Mouse (Mus musculus): Measurements from ENCODE around the gene Tmem183a. TPM values are rescaled to one million over a fixed set of nuclear protein-coding genes. Genes with fewer than 3 reads are reported as not detected.

Gene Tmem183a
- total and polyA plus RNA-seq, 3 experiments: 54.2 to 131 (median 82.7) TPM

DNA sequence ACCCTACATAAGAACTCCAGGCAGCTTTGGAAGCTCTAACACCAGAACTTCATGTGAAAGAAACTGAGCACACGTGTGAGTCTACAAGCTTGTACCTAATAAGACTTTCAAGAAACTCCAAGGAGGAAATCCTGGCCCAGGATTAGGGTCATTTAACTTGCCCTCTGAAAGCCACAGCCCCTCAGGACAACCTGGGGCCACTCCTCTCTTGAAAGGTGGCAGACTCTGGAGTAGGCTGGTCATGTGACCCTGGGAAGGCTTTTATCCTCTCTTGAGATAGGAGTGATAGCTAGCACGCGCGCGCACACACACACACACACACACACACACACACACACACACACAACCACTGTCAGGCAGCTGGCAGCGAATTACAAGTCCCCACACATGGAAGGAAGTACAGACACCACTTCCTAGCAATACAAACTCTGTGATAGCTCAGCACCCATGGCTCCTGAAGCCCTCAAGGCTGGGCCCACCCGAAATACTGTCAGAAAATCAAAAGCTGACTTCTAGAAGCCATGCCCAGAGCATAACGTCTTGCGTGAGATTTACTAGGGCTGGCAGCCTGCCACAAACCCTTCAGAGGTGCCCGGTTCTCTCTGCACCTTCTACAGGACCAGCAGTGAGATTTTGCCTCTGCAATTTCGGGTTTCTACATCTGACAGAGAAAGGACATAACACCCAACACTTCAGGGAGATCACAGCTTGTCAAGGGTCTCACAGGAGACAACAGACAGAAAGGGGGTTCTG lies 24.6 kb downstream of the Tmem183a start:
- no peak overlapping the region for H3K27ac ChIP-seq (ENCODE audit: control insufficient read depth, low read depth, low read length)
- no peak overlapping the region for H3K9ac ChIP-seq (ENCODE audit: control insufficient read depth, low read depth, low read length, poor library complexity, severe bottlenecking)
- H3K27me3 ChIP-seq (ENCODE audit: control insufficient read depth in 1 of 2, insufficient read depth in 2 of 2, low read length in 2 of 2): no peaks in the 10 kb centered on the region
- DNase-seq (ENCODE audit: low read depth, low spot score): no peak
- H3K4me3 ChIP-seq (ENCODE audit: control insufficient read depth in 1 of 2, insufficient read depth in 1 of 2, low read depth in 2 of 2, low read length in 2 of 2): no peak overlapping the region
- TF ChIP-seq MYB (IDR thresholded peaks at IDR 0.05; ENCODE audit: low read depth, low read length): no peak
- no peak for TF ChIP-seq RCOR1 (IDR thresholded peaks at IDR 0.05; ENCODE audit: low read depth, low read length)
- no peak for TF ChIP-seq NELFE (IDR thresholded peaks at IDR 0.05; ENCODE audit: low read depth, low read length)
- TF ChIP-seq POLR2A (IDR thresholded peaks at IDR 0.05; ENCODE audit: control insufficient read depth in 1 of 2, insufficient read depth in 1 of 2, low read depth in 1 of 2, low read length in 2 of 2, poor library complexity in 1 of 2): no peak
- TF ChIP-seq USF1 (IDR thresholded peaks at IDR 0.05; ENCODE audit: low read depth, low read length): peak; percentile 69
- no peaks in the 10 kb centered on the region for H3K79me2 ChIP-seq (ENCODE audit: control insufficient read depth, insufficient read depth, low read length, poor library complexity)
- H3K36me3 ChIP-seq (ENCODE audit: control insufficient read depth in 1 of 2, insufficient read depth in 2 of 2, low read length in 2 of 2): no peaks in the 10 kb centered on the region
- no peaks in the 10 kb centered on the region for H3K9me3 ChIP-seq (replicated peaks; ENCODE audit: insufficient read depth, low read length)
- H3K4me1 ChIP-seq (ENCODE audit: control insufficient read depth in 1 of 2, insufficient read depth in 2 of 2, low read length in 2 of 2): no peaks in the 10 kb centered on the region

DNA sequence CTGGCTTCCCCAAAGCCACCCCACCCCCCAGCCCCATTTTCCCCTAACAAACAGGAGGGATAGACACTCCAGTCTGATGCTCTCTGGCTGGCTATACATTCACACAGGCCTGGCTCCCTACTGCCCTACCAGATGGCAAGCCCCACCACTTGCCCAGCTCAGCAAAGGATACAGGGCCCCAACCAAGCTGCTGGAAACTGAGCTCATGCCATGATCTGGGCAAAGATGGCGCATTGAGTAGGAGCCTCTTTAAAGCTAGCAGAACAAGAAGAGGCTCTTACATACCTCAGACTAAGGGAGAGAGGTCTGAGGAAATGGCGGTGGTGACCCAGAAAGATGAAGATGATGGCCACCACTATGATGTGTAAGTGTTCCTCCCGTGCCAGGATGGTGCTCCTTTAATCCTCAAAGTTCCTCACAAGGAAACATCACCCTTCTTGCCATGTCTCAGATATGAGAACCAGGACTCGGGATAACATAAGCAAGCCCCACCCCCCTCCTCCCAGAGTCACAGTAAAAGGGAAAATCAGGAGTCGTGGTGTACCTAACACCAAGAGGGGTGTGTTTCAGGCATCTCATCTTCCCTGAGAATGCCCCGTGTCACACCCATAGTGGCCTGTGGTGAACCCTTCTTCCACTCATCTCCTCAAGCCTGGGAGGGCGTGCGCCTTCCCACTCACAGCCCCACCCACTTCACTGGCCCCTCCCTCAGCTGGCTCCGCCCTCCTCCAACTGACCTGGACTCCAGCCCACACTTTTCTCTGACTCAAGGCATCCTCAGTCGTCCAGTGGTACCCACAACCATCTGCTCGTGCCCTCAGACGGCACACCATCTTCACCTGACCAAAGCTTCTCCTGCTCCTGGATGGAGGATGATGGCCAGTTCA lies 25.6 kb downstream of the Tmem183a start:
- DNase-seq (ENCODE audit: low read depth, low spot score): no peak
- Histone ChIP-seq H3K9me3 (replicated peaks; ENCODE audit: insufficient read depth, low read length) (no peaks in the 10 kb centered on the region), H3K79me2 (ENCODE audit: control insufficient read depth, insufficient read depth, low read length, poor library complexity) (no peaks in the 10 kb centered on the region), H3K27me3 (ENCODE audit: control insufficient read depth in 1 of 2, insufficient read depth in 2 of 2, low read length in 2 of 2) (no peaks in the 10 kb centered on the region), H3K4me3 (ENCODE audit: control insufficient read depth in 1 of 2, insufficient read depth in 1 of 2, low read depth in 2 of 2, low read length in 2 of 2) (no peak overlapping the region), H3K27ac (ENCODE audit: control insufficient read depth, low read depth, low read length) (no peak overlapping the region), H3K4me1 (ENCODE audit: control insufficient read depth in 1 of 2, insufficient read depth in 2 of 2, low read length in 2 of 2) (no peaks in the 10 kb centered on the region), H3K9ac (ENCODE audit: control insufficient read depth, low read depth, low read length, poor library complexity, severe bottlenecking) (no peak overlapping the region), H3K36me3 (ENCODE audit: control insufficient read depth in 1 of 2, insufficient read depth in 2 of 2, low read length in 2 of 2) (no peaks in the 10 kb centered on the region)
- TF ChIP-seq ZKSCAN1 (IDR thresholded peaks at IDR 0.05; ENCODE audit: low read depth, low read length): no peak
- no peak for TF ChIP-seq NRF1 (IDR thresholded peaks at IDR 0.05; ENCODE audit: insufficient read depth, low read depth, low read length, poor library complexity, severe bottlenecking)
- TF ChIP-seq POLR2AphosphoS2 (IDR thresholded peaks at IDR 0.05; ENCODE audit: low read length): no peak
- TF ChIP-seq POLR2A (IDR thresholded peaks at IDR 0.05; ENCODE audit: control insufficient read depth in 1 of 2, insufficient read depth in 1 of 2, low read depth in 1 of 2, low read length in 2 of 2, poor library complexity in 1 of 2): no peak
- no peak for TF ChIP-seq CTCF (IDR thresholded peaks at IDR 0.05 in 2 of 3, conservative IDR thresholded peaks at IDR 0.05 in 1 of 3; ENCODE audit: control insufficient read depth in 1 of 3, insufficient read depth in 1 of 3, low read depth in 2 of 3, low read length in 3 of 3, poor library complexity in 1 of 3, severe bottlenecking in 1 of 3)
- no peak for TF ChIP-seq HCFC1 (IDR thresholded peaks at IDR 0.05; ENCODE audit: low read depth, low read length)
- TF ChIP-seq TCF12 (IDR thresholded peaks at IDR 0.05; ENCODE audit: low read depth, low read length): no peak
- no peak for TF ChIP-seq SIN3A (IDR thresholded peaks at IDR 0.05; ENCODE audit: low read length)
- TF ChIP-seq MEF2A (IDR thresholded peaks at IDR 0.05; ENCODE audit: extremely low read depth, insufficient replicate concordance, low read depth, low read length, poor library complexity, severe bottlenecking): no peak
- TF ChIP-seq NELFE (IDR thresholded peaks at IDR 0.05; ENCODE audit: low read depth, low read length): no peak
- TF ChIP-seq TBP (IDR thresholded peaks at IDR 0.05; ENCODE audit: low read depth, low read length): no peak
- no peak for TF ChIP-seq GABPA (IDR thresholded peaks at IDR 0.05; ENCODE audit: low read depth, low read length)
- no peak for TF ChIP-seq KAT2A (conservative IDR thresholded peaks at IDR 0.05; ENCODE audit: low read depth, low read length)
- no peak for TF ChIP-seq MXI1 (IDR thresholded peaks at IDR 0.05; ENCODE audit: low read depth, low read length)
- no peak for TF ChIP-seq JUND (IDR thresholded peaks at IDR 0.05; ENCODE audit: low read depth, low read length)
- TF ChIP-seq RCOR1 (IDR thresholded peaks at IDR 0.05; ENCODE audit: low read depth, low read length): no peak
- TF ChIP-seq SMC3 (IDR thresholded peaks at IDR 0.05; ENCODE audit: low read depth, low read length): no peak
- no peak for TF ChIP-seq MAZ (IDR thresholded peaks at IDR 0.05; ENCODE audit: low read depth, low read length)
- TF ChIP-seq USF1 (IDR thresholded peaks at IDR 0.05; ENCODE audit: low read depth, low read length): no peak

Measured in MEL (cell line).